ENCODE assay signal across 27 mouse cellular contexts in the genomic region with DNA sequence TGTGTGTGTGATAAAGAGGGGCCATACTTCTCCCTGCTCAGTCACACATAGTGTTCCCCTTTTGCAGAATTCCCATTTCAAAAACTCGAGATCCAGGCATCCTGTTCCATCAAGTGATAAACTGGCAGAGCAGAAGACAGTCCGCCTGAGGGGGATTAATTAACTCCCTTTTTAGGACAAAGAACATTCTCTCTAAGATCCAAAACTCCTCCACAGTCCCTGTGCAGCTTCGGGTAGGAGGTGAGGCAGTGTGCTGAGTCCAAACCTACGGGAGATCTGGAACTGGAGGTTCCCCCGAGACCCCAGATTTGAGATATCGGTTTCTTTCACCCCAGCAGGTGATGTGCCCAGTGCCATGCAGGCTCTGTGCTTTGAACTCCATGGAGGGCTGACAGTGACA.
DNase-seq lines count a peak whose midpoint lies in the region; ATAC-seq and TF ChIP-seq lines count a peak whose summit lies in the region.
"Had no signal": no experiment of that assay in that cellular context is flagged by ENCODE, and none has a peak within 500 bp of the region (broad histone marks: within the 10 kb centered on the region; RNA-seq: fewer than 3 reads in every experiment).

No protein-coding gene starts in this region.

- H3K9me3 ChIP-seq in forebrain, postnatal 0 days (ENCODE audit: low read length): no peaks in the 10 kb centered on the region
- no peaks in the 10 kb centered on the region for H3K9me3 ChIP-seq in forebrain, embryonic 16.5 days (ENCODE audit: control insufficient read depth, low read length)
- H3K9me3 ChIP-seq in heart, embryonic 10.5 days: no peaks in the 10 kb centered on the region
- no peaks in the 10 kb centered on the region for H3K9me3 ChIP-seq in midbrain, embryonic 14.5 days (ENCODE audit: control insufficient read depth, low read length)
- H3K9me3 ChIP-seq in midbrain, embryonic 13.5 days: no peaks in the 10 kb centered on the region
- H3K9me3 ChIP-seq: embryonic facial prominence, embryonic 13.5 days; embryonic facial prominence, embryonic 15.5 days; forebrain, embryonic 10.5 days; forebrain, embryonic 12.5 days; G1E had no signal

- TF ChIP-seq POLR2A in lung, adult 2 months (IDR thresholded peaks at IDR 0.05; ENCODE audit: borderline replicate concordance, extremely low read depth, low read depth, low read length): no peak

- peaks cover 3% of the 10 kb centered on the region; the same call in 1 of the 2 replicates for H3K4me1 ChIP-seq in forebrain, postnatal 0 days (ENCODE audit: insufficient read depth)
- H3K4me1 ChIP-seq in forebrain, embryonic 16.5 days (replicated peaks; ENCODE audit: control insufficient read depth, insufficient read depth, low read length): peaks cover 11% of the 10 kb centered on the region; the same call in 1 of the 2 replicates
- peaks cover 18% of the 10 kb centered on the region; the same call in 1 of the 2 replicates for H3K4me1 ChIP-seq in heart, embryonic 10.5 days
- H3K4me1 ChIP-seq in midbrain, embryonic 14.5 days (ENCODE audit: control insufficient read depth, insufficient read depth, low read length): no peaks in the 10 kb centered on the region
- H3K4me1 ChIP-seq in midbrain, embryonic 13.5 days (replicated peaks): peaks cover 9% of the 10 kb centered on the region
- H3K4me1 ChIP-seq in lung, adult 2 months (ENCODE audit: control insufficient read depth, insufficient read depth, low read length): no peaks in the 10 kb centered on the region
- H3K4me1 ChIP-seq: embryonic facial prominence, embryonic 13.5 days; embryonic facial prominence, embryonic 15.5 days; forebrain, embryonic 12.5 days had no signal

- H3K27me3 ChIP-seq in forebrain, postnatal 0 days (ENCODE audit: insufficient read depth, low read length): no peaks in the 10 kb centered on the region
- no peaks in the 10 kb centered on the region for H3K27me3 ChIP-seq in forebrain, embryonic 16.5 days (replicated peaks; ENCODE audit: control insufficient read depth, insufficient read depth, low read length)
- H3K27me3 ChIP-seq in heart, embryonic 10.5 days (ENCODE audit: insufficient read depth, poor library complexity, severe bottlenecking): no peaks in the 10 kb centered on the region
- no peaks in the 10 kb centered on the region for H3K27me3 ChIP-seq in midbrain, embryonic 14.5 days (ENCODE audit: control insufficient read depth, insufficient read depth, low read length)
- H3K27me3 ChIP-seq in midbrain, embryonic 13.5 days: no peaks in the 10 kb centered on the region
- H3K27me3 ChIP-seq: embryonic facial prominence, embryonic 13.5 days; embryonic facial prominence, embryonic 15.5 days had no signal

- H3K4me3 ChIP-seq in forebrain, postnatal 0 days (ENCODE audit: low read depth, low read length): no peak overlapping the region
- H3K4me3 ChIP-seq in forebrain, embryonic 16.5 days (replicated peaks; ENCODE audit: low read length): no peak overlapping the region
- no peak overlapping the region for H3K4me3 ChIP-seq in heart, embryonic 10.5 days
- no peak overlapping the region for H3K4me3 ChIP-seq in midbrain, embryonic 14.5 days (replicated peaks; ENCODE audit: low read depth, low read length)
- H3K4me3 ChIP-seq in midbrain, embryonic 13.5 days (replicated peaks): no peak overlapping the region
- no peak overlapping the region for H3K4me3 ChIP-seq in lung, adult 2 months (replicated peaks; ENCODE audit: extremely low read depth, low read depth, low read length)
- H3K4me3 ChIP-seq: embryonic facial prominence, embryonic 13.5 days; embryonic facial prominence, embryonic 15.5 days; erythroblast, embryonic 14.5 days; forebrain, embryonic 10.5 days; forebrain, embryonic 12.5 days had no signal

- 46% methylated on average over 6 of the region's 6 CpGs for WGBS in forebrain, postnatal 0 days
- 56% methylated on average over 6 of the region's 6 CpGs for WGBS in forebrain, embryonic 16.5 days
- WGBS in heart, embryonic 10.5 days: 65% methylated on average over 6 of the region's 6 CpGs
- 45% methylated on average over 6 of the region's 6 CpGs for WGBS in midbrain, embryonic 14.5 days
- 40% methylated on average over 6 of the region's 6 CpGs for WGBS in midbrain, embryonic 13.5 days
- WGBS in lung, adult 2 months: 58% methylated on average over 6 of the region's 6 CpGs

- H3K9ac ChIP-seq in forebrain, postnatal 0 days: peak overlapping the region; percentile 22; the same call in 1 of the 2 replicates
- H3K9ac ChIP-seq in forebrain, embryonic 16.5 days (replicated peaks; ENCODE audit: low read depth, low read length): no peak overlapping the region
- no peak overlapping the region for H3K9ac ChIP-seq in midbrain, embryonic 14.5 days (replicated peaks; ENCODE audit: low read length)
- no peak overlapping the region for H3K9ac ChIP-seq in midbrain, embryonic 13.5 days (replicated peaks)
- H3K9ac ChIP-seq: embryonic facial prominence, embryonic 13.5 days; embryonic facial prominence, embryonic 15.5 days; forebrain, embryonic 12.5 days had no signal

- no peak for ATAC-seq in forebrain, postnatal 0 days
- no peak for ATAC-seq in forebrain, embryonic 16.5 days
- ATAC-seq in midbrain, embryonic 14.5 days (ENCODE audit: low FRiP score, low TSS enrichment): no peak
- no peak for ATAC-seq in midbrain, embryonic 13.5 days
- ATAC-seq: activated CD4-positive, CD25-positive, alpha-beta regulatory T cell, adult 4 months; CD4-positive, CD25-positive, alpha-beta regulatory T cell, adult 4 months; forebrain, embryonic 14.5 days; Patski had no signal

- H3K27ac ChIP-seq in forebrain, postnatal 0 days (ENCODE audit: low read depth, low read length): no peak overlapping the region
- H3K27ac ChIP-seq in forebrain, embryonic 16.5 days (ENCODE audit: low read length): no peak overlapping the region
- peak overlapping the region; percentile 42; the same call in 1 of the 2 replicates for H3K27ac ChIP-seq in heart, embryonic 10.5 days
- peak overlapping the region; percentile 42; the same call in 1 of the 2 replicates for H3K27ac ChIP-seq in midbrain, embryonic 14.5 days (replicated peaks; ENCODE audit: low read depth, low read length)
- H3K27ac ChIP-seq in midbrain, embryonic 13.5 days: no peak overlapping the region
- H3K27ac ChIP-seq: embryonic facial prominence, embryonic 13.5 days; embryonic facial prominence, embryonic 15.5 days; forebrain, embryonic 10.5 days; forebrain, embryonic 12.5 days had no signal

- no peak for DNase-seq in forebrain, postnatal 0 days
- no peak for DNase-seq in heart, embryonic 10.5 days (ENCODE audit: low spot score)
- DNase-seq in heart, adult 18-20 months: no peak
- DNase-seq in midbrain, embryonic 14.5 days: no peak
- no peak for DNase-seq in lung, adult 2 months
- DNase-seq: adrenal gland, adult 8-10 months; adrenal gland, postnatal 14 days; adrenal gland, postnatal 36 days; B cell, adult 2 months; cerebellum, adult 11 months; cerebellum, adult 18-20 months; cerebellum, adult 8-10 months; cerebellum, adult 9-11 months; cerebellum, postnatal 36 days; embryo, embryonic 11 days had no signal

- no peak overlapping the region for H3K4me2 ChIP-seq in forebrain, postnatal 0 days (ENCODE audit: low read depth)
- H3K4me2 ChIP-seq in forebrain, embryonic 16.5 days (ENCODE audit: low read length): no peak overlapping the region
- H3K4me2 ChIP-seq in midbrain, embryonic 14.5 days (ENCODE audit: low read length): no peak overlapping the region
- no peak overlapping the region for H3K4me2 ChIP-seq in midbrain, embryonic 13.5 days (replicated peaks)
- H3K4me2 ChIP-seq: embryonic facial prominence, embryonic 13.5 days; embryonic facial prominence, embryonic 15.5 days; forebrain, embryonic 12.5 days had no signal

- TF ChIP-seq CTCF in forebrain, postnatal 0 days (IDR thresholded peaks at IDR 0.05; ENCODE audit: low read depth): no peak
- TF ChIP-seq CTCF in lung, adult 2 months (IDR thresholded peaks at IDR 0.05; ENCODE audit: insufficient read depth, low read length): no peak

- no peaks in the 10 kb centered on the region for H3K36me3 ChIP-seq in forebrain, postnatal 0 days (ENCODE audit: insufficient read depth)
- no peaks in the 10 kb centered on the region for H3K36me3 ChIP-seq in forebrain, embryonic 16.5 days (ENCODE audit: control insufficient read depth, insufficient read depth)
- no peaks in the 10 kb centered on the region for H3K36me3 ChIP-seq in heart, embryonic 10.5 days
- no peaks in the 10 kb centered on the region for H3K36me3 ChIP-seq in midbrain, embryonic 14.5 days (ENCODE audit: control insufficient read depth, insufficient read depth, low read length)
- no peaks in the 10 kb centered on the region for H3K36me3 ChIP-seq in midbrain, embryonic 13.5 days
- H3K36me3 ChIP-seq: embryonic facial prominence, embryonic 13.5 days; embryonic facial prominence, embryonic 15.5 days; forebrain, embryonic 10.5 days; forebrain, embryonic 12.5 days; G1E had no signal

Comparison
In these comparisons a context has a peak if more than half of its experiments do, and no peak if none do; other contexts are left out.
1. H3K27ac ChIP-seq: peak in heart, embryonic 10.5 days (single experiment) and midbrain, embryonic 14.5 days (single experiment); none in forebrain, postnatal 0 days (single experiment), forebrain, embryonic 16.5 days (single experiment) and midbrain, embryonic 13.5 days (single experiment).